In the genomic region with DNA sequence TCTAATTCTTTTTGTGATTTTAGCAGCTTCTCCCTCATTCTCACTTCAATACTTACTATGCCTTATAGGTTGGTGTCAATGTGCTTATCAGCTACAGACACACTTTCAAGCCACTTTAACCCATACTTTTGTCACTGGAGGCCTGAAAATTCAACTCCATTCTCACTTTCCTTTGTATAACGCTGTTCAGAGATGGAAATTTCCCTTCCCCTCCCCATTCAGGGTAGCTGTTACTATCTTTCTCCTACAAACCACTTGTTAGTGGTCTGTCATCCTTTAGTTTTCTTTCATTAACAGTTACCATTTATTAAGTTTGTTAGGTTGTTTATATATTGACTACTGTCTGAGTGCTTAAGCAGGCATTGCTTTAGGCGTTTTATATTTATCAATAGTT, we compare ENCODE assay signal across 8 mouse cellular contexts. TPM values are rescaled to one million over a fixed set of nuclear protein-coding genes. Genes with fewer than 3 reads are reported as not detected.
DNase-seq lines count a peak whose midpoint lies in the region; ATAC-seq and TF ChIP-seq lines count a peak whose summit lies in the region.

Mtmr2 (plus strand) TSS at position 7 of the 394 bp plus-strand sequence.

- 0 out of 2 replicates have a peak, but pooled peaks cover 10% of the 10 kb centered on the region for H3K4me1 ChIP-seq in kidney, postnatal 0 days (replicated peaks; ENCODE audit: insufficient read depth, low read length)
- H3K4me1 ChIP-seq in forebrain, embryonic 15.5 days, result peaks cover 24% of the 10 kb centered on the region
- peaks cover 17% of the 10 kb centered on the region for H3K4me1 ChIP-seq in hindbrain, embryonic 13.5 days (replicated peaks)
- peaks cover 11% of the 10 kb centered on the region for H3K4me1 ChIP-seq in liver, embryonic 16.5 days (ENCODE audit: control insufficient read depth, low read depth, low read length)

- no peak for ATAC-seq in kidney, postnatal 0 days (replicated peaks; ENCODE audit: low FRiP score, low read depth)
- ATAC-seq in forebrain, embryonic 15.5 days (replicated peaks), result peak; percentile 0; the same call in 1 of the 2 replicates
- no peak for ATAC-seq in hindbrain, embryonic 13.5 days (ENCODE audit: low FRiP score)
- ATAC-seq in liver, embryonic 16.5 days (ENCODE audit: low read depth), result no peak

- no peak for DNase-seq in kidney, postnatal 0 days (ENCODE audit: low spot score)
- no peak for DNase-seq in kidney, postnatal 14 days
- DNase-seq in adrenal gland, postnatal 10 days, result no peak
- no peak for DNase-seq in Muller cell, postnatal 12 days (ENCODE audit: inconsistent ontology term)
- no peak for DNase-seq in testis, postnatal 10 days (ENCODE audit: low spot score)

- peak within 1 kb of the TSS; percentile 90 for H3K9ac ChIP-seq in kidney, postnatal 0 days (ENCODE audit: low read depth, low read length)
- H3K9ac ChIP-seq in forebrain, embryonic 15.5 days (replicated peaks), result peak within 1 kb of the TSS; percentile 93
- H3K9ac ChIP-seq in hindbrain, embryonic 13.5 days, result peak within 1 kb of the TSS; percentile 97
- H3K9ac ChIP-seq in liver, embryonic 16.5 days (ENCODE audit: low read depth, low read length), result peak within 1 kb of the TSS; percentile 94

- TF ChIP-seq CTCF in kidney, postnatal 0 days (IDR thresholded peaks at IDR 0.05; ENCODE audit: low read depth), result no peak

- no peaks in the 10 kb centered on the region for H3K9me3 ChIP-seq in kidney, postnatal 0 days (replicated peaks; ENCODE audit: low read length)
- H3K9me3 ChIP-seq in forebrain, embryonic 15.5 days, result no peaks in the 10 kb centered on the region
- H3K9me3 ChIP-seq in hindbrain, embryonic 13.5 days, result no peaks in the 10 kb centered on the region
- H3K9me3 ChIP-seq in liver, embryonic 16.5 days (replicated peaks; ENCODE audit: control insufficient read depth, low read length), result no peaks in the 10 kb centered on the region

- H3K36me3 ChIP-seq in kidney, postnatal 0 days (ENCODE audit: insufficient read depth, low read length), result no peaks in the 10 kb centered on the region
- no peaks in the 10 kb centered on the region for H3K36me3 ChIP-seq in forebrain, embryonic 15.5 days
- H3K36me3 ChIP-seq in hindbrain, embryonic 13.5 days, result no peaks in the 10 kb centered on the region
- H3K36me3 ChIP-seq in liver, embryonic 16.5 days (ENCODE audit: control insufficient read depth, insufficient read depth), result no peaks in the 10 kb centered on the region

- WGBS in kidney, postnatal 0 days, result 39% methylated on average over 2 of the region's 2 CpGs
- WGBS in forebrain, embryonic 15.5 days, result 38% methylated on average over 2 of the region's 2 CpGs
- WGBS in hindbrain, embryonic 13.5 days, result 53% methylated on average over 2 of the region's 2 CpGs
- 21% methylated on average over 2 of the region's 2 CpGs for WGBS in liver, embryonic 16.5 days (ENCODE audit: insufficient replicate concordance)

- peak within 1 kb of the TSS; percentile 56 for H3K4me2 ChIP-seq in kidney, postnatal 0 days (ENCODE audit: low read length)
- H3K4me2 ChIP-seq in forebrain, embryonic 15.5 days (replicated peaks), result peak within 1 kb of the TSS; percentile 61
- peak within 1 kb of the TSS; percentile 72 for H3K4me2 ChIP-seq in hindbrain, embryonic 13.5 days
- peak within 1 kb of the TSS; percentile 77 for H3K4me2 ChIP-seq in liver, embryonic 16.5 days (ENCODE audit: low read depth, low read length)

- peak within 1 kb of the TSS; percentile 86 for H3K4me3 ChIP-seq in kidney, postnatal 0 days (replicated peaks; ENCODE audit: low read depth, low read length)
- peak within 1 kb of the TSS; percentile 79 for H3K4me3 ChIP-seq in forebrain, embryonic 15.5 days
- peak within 1 kb of the TSS; percentile 96 for H3K4me3 ChIP-seq in hindbrain, embryonic 13.5 days
- H3K4me3 ChIP-seq in liver, embryonic 16.5 days (ENCODE audit: low read depth, low read length), result peak within 1 kb of the TSS; percentile 95

- H3K27ac ChIP-seq in kidney, postnatal 0 days, result peak within 1 kb of the TSS; percentile 95
- peak within 1 kb of the TSS; percentile 87 for H3K27ac ChIP-seq in forebrain, embryonic 15.5 days (replicated peaks)
- H3K27ac ChIP-seq in hindbrain, embryonic 13.5 days, result peak within 1 kb of the TSS; percentile 93
- H3K27ac ChIP-seq in liver, embryonic 16.5 days (ENCODE audit: low read length), result peak within 1 kb of the TSS; percentile 91

- H3K27me3 ChIP-seq in kidney, postnatal 0 days (ENCODE audit: insufficient read depth, low read length), result no peaks in the 10 kb centered on the region
- H3K27me3 ChIP-seq in forebrain, embryonic 15.5 days, result no peaks in the 10 kb centered on the region
- H3K27me3 ChIP-seq in hindbrain, embryonic 13.5 days, result no peaks in the 10 kb centered on the region
- no peaks in the 10 kb centered on the region for H3K27me3 ChIP-seq in liver, embryonic 16.5 days (ENCODE audit: control insufficient read depth, insufficient read depth, low read depth, low read length)

RNA-seq across cellular contexts. Expression of gene Mtmr2, which starts in this region (rescaled TPM):
- polyA plus RNA-seq in kidney, postnatal 0 days (2015; fragmentation: Nextera tagmentation; extraction: Ambion mirVana), result 76.7 and 85.8 TPM in 2 replicates
- 10 to 100 TPM; 63.3 to 72.3 TPM for total RNA-seq in adrenal gland, postnatal 10 days (2021)
- 63.4 and 63.6 TPM in 2 replicates for polyA plus RNA-seq in forebrain, embryonic 15.5 days (2015; fragmentation: Nextera tagmentation; extraction: Ambion mirVana)
- 54.9 and 57.8 TPM in 2 replicates for polyA plus RNA-seq in hindbrain, embryonic 13.5 days (2015; fragmentation: Nextera tagmentation; extraction: Ambion mirVana)
- 19.5 and 20.1 TPM in 2 replicates for polyA plus RNA-seq in liver, embryonic 16.5 days (2015; fragmentation: Nextera tagmentation; extraction: Ambion mirVana)
